Mouse (Mus musculus) MEL (cell line): ENCODE measurements around the gene Sox10.

Source experiments
- CTCF ChIP-seq, 3 experiments: IDR thresholded peaks in 2 of 3; conservative IDR thresholded peaks in 1 of 3; 2 replicates each; pipeline ENCODE4 v1.5.1; 2011 to 2012; ENCODE audit warnings: low read length in 3 of 3, low read depth in 2 of 3, mild to moderate bottlenecking in 2 of 3, improper control_type of control experiment in 1 of 3, inconsistent platforms in 1 of 3, mixed read lengths in 1 of 3, moderate library complexity in 1 of 3; ENCODE audit not compliant: control insufficient read depth in 1 of 3, insufficient read depth in 1 of 3, poor library complexity in 1 of 3, severe bottlenecking in 1 of 3
- MAFK ChIP-seq: IDR thresholded peaks from 2 replicates; pipeline ENCODE4 v1.6.1; 2011; ENCODE audit warnings: low read depth, mild to moderate bottlenecking, low read length, improper control_type of control experiment, borderline replicate concordance
- POLR2A ChIP-seq, 2 experiments: IDR thresholded peaks; 2 replicates each; pipeline ENCODE4 v1.6.1; 2011 to 2012; ENCODE audit warnings: low read length in 2 of 2, mild to moderate bottlenecking in 2 of 2, control low read depth in 1 of 2, improper control_type of control experiment in 1 of 2, low read depth in 1 of 2, moderate library complexity in 1 of 2; ENCODE audit not compliant: control insufficient read depth in 1 of 2, insufficient read depth in 1 of 2, poor library complexity in 1 of 2
- RCOR1 ChIP-seq: IDR thresholded peaks from 2 replicates; pipeline ENCODE4 v1.6.1; 2012; ENCODE audit warnings: low read depth, mild to moderate bottlenecking, inconsistent platforms, low read length, improper control_type of control experiment
- TBP ChIP-seq: IDR thresholded peaks from 2 replicates; pipeline ENCODE4 v1.8.0; 2011; ENCODE audit warnings: low read depth, low read length, improper control_type of control experiment
- USF1 ChIP-seq: IDR thresholded peaks from 2 replicates; pipeline ENCODE4 v1.6.1; 2014; ENCODE audit warnings: low read depth, mild to moderate bottlenecking, inconsistent platforms, low read length, improper control_type of control experiment, moderate library complexity

DNA sequence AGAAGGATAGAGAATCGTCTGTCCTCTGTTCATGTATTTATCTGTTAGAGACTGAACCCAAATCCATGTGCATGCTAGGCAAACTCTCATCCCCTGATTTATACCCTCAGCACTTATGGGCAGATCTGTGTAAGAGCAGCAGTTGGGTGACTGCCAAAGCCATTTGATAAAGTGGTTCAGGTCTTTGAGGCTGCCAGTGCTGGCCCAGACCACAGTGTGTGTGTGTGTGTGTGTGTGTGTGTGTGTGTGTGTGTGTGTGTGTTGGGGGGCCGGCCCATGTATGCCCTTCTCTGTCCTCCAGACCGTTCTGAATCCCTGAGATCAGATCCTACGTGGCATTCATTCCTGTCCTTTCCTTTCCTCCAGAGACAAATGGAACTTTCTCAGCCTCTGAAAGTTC, 53.3 kb downstream of the Sox10 start:
- no peak for TF ChIP-seq CTCF (IDR thresholded peaks at IDR 0.05 in 2 of 3, conservative IDR thresholded peaks at IDR 0.05 in 1 of 3; ENCODE audit: control insufficient read depth in 1 of 3, insufficient read depth in 1 of 3, low read depth in 2 of 3, low read length in 3 of 3, poor library complexity in 1 of 3, severe bottlenecking in 1 of 3)
- no peak for TF ChIP-seq USF1
- no peak for TF ChIP-seq RCOR1
- TF ChIP-seq POLR2A (IDR thresholded peaks at IDR 0.05; ENCODE audit: control insufficient read depth in 1 of 2, insufficient read depth in 1 of 2, low read depth in 1 of 2, low read length in 2 of 2, poor library complexity in 1 of 2), result no peak
- TF ChIP-seq TBP, result no peak
- no peak for TF ChIP-seq MAFK
